Mouse (Mus musculus) neutrophil, adult 83 days (primary cell): ENCODE measurements around the gene Snx33. TPM values are rescaled to one million over a fixed set of nuclear protein-coding genes. Genes with fewer than 3 reads are reported as not detected.

ENCODE experiments used
- total RNA-seq, 2 experiments: library from RNA; stranded (reverse); gene quantifications; one replicate each; pipeline ENCODE4 v1.2.4; 2023

Gene Snx33
- 1 to 10 TPM; 2.1 to 3.0 TPM for total RNA-seq

DNA sequence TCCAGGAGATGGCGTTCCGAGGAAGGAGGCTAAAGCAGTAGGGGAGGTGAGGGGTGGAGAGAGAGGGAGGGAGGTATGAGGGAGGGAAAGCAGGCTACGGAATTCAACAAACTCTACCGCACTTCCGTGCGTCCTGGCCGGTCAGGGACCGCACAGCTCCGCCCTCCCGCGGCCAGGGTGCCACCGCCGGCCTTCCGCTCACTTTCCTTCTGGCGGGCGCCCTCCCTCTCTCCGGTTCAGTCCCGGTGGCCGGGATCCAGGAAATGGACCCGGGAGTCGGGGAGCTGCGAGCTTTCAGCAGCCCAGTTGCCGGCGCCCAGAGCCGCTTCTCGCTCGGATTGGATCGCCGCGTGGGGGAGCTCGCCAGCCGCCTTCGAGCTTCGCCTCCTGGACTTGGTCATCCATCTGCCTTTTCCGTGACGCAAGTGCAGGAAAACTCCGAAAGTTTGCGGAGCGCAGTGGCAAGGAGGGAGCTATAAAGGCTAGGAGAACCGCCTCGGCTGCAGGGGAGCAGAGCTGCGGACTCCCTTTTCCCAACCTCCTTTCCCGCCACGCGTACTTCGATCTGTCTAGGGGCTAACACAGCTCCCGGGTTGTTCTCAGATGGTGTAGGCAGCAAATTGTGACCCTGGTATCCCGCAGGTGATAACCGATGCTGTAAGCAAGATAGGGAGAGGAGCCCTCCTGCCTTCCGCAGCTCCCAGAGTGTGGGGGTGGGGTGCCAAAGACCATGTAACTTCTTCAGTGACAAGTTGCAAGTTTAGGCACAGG is at the start of gene Snx33:
Gene Snx33, minus strand, starts transcription at position 331 of the 771 bp plus-strand sequence.

DNA sequence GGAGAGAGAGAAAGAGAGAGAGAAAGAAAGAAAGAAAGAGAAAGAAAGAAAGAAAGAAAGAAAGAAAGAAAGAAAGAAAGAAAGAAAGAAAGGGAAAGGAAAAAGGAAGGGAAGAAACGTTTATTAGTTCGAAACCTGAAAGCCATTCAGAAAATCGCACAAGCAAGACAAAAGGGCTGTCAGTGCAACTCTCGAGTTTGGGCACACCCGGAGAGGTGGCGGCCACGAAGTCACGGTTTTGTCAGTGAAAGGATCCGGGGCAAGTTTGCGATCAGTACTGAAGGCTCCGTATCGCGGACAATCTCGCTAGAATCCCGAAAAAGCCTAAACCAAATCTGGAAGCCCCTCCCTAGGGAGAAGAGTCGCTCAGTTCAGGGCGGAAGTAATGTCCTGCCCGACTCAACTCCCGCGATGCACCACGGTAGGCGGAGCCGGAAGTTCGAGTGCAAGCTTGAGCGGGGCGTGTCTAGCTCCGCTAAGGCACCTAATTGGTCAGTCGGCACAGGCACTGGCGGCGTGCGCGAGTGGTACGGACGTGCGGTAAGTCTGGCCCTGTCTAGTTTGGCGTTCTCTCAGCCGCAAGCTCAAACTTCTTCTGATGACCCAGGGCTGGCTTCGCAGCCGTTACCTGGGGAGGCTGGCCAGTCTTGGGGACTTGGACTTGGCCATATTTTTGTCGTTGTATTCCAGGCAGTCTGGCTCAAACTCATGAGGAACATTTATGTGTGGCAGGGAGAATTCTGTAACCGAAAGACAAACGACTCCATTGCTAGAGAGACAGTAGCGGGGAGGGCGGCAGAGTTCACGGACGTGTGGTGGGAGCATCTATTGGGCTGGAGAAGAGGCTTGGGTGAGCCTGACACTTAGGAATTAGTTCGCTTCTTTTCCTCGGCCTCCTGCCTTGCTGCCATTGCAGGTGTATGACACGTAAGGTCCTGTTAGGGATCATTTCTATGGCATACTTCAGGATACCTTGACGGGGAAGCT is 22.5 kb upstream of the Snx33 start, which contains the start of gene Snupn:
Gene Snupn, plus strand, starts transcription at position 465 of the 987 bp plus-strand sequence.

DNA sequence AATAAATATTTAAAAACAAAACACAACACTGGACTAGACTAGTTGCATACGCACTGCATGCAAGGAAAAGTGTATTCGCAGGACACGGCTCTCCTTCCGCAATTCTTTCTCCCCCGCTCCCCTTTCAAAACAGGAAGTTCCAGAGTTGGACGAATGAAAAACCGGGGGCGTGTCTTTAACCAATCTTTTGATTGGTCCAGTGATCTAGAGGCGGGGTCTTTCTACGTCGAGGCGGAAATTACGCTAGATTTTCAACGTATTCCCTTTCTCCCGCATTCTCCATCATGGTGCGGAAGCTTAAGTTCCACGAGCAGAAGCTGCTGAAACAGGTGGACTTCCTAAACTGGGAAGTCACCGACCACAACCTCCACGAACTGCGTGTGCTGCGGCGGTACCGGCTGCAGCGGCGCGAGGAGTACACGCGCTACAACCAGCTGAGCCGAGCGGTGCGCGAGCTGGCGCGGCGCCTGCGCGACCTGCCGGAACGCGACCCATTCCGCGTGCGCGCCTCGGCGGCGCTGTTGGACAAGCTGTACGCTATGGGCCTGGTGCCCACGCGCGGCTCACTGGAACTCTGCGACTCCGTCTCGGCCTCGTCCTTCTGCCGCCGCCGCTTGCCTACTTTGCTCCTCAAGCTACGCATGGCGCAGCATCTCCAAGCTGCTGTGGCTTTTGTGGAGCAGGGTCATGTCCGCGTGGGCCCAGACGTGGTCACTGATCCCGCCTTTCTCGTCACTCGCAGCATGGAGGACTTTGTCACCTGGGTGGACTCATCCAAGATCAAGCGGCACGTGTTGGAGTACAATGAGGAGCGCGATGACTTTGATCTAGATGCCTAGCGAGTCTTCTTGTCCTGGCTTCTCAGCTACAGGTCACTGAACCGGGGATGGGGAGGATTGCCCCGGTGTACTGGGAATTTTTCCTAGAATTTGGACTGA is 9.3 kb upstream of the Snx33 start, which contains the start of gene Imp3:
Gene Imp3, plus strand, starts transcription at position 253 of the 938 bp plus-strand sequence.

Other genes starting within 250 kb of the Snx33 start
- not detected for gene Lingo1, start 131.9 kb downstream of the Snx33 start, total RNA-seq
- not detected for gene Odf3l1, start 63.7 kb downstream of the Snx33 start, total RNA-seq
- not detected for gene Cspg4, start 63.3 kb downstream of the Snx33 start, total RNA-seq
- 10 to 100 TPM; 32.2 to 35.7 TPM for gene Imp3, start 9.1 kb upstream of the Snx33 start, total RNA-seq
- gene Snupn, start 22.5 kb upstream of the Snx33 start, total RNA-seq: 1 to 10 TPM; 2.2 TPM
- 10 to 100 TPM; 17.1 to 17.8 TPM for gene Ptpn9, start 66.6 kb upstream of the Snx33 start, total RNA-seq
- 10 to 100 TPM; 77.0 to 90.0 TPM for gene Sin3a, start 143.7 kb upstream of the Snx33 start, total RNA-seq
- gene Man2c1, start 202.3 kb upstream of the Snx33 start, total RNA-seq: 10 to 100 TPM; 66.3 to 67.8 TPM
- 1 to 10 TPM; 3.2 to 3.6 TPM for gene Neil1, start 219.9 kb upstream of the Snx33 start, total RNA-seq
- gene Commd4, start 230.0 kb upstream of the Snx33 start, total RNA-seq: 10 to 100 TPM; 49.3 to 66.0 TPM